Mouse (Mus musculus): ENCODE results near the gene Gm10770.
"Not testable (repeated sequence)": the region's sequence is repeated elsewhere in the genome, so short reads cannot be mapped to it uniquely, and the experiment has no call there.

Gene Gm10770

DNA sequence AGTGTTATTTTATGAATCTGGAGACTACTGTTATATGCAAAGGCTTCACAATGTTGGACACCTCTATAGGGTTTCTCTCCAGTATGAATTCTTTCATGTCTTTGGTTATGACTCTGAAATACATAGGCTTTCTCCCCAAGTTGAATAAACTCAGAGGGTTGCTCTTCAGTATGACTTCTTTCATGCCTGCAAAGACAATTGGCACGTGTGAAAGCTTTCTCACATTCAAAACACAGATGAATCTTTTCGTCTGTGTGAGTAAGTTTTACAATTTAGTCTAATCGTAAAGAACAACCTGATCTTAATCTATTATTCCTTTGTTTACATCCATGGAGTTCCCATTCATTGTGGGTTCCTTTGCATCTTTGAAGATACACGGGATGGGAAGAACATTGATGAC, at the start of gene Gm10770:
Gene Gm10770, minus strand, starts transcription at position 101 of the 400 bp plus-strand sequence.
- not testable (repeated sequence) for DNase-seq (ENCODE audit: low read depth, low spot score)

DNA sequence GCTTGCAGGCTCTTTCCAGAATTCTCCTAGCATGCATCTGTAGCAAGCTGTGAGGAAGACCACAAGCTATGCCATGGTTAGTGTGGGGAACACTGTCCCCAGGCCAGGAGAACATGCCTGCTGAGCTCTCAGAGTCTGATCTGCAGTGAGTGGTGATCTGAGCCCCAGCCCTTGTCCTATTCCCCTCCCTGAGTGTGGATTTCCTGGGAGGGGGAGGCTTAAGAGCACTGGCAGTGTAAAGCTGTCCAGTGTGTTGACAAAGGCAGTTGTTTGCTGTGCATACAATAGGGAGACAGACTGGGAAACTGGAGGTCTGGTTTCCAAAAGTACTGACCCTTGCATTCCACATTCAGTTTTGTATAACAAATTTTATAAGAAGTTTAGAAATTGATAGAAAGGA, 43.8 kb upstream of the Gm10770 start:
- not testable (repeated sequence) for DNase-seq (ENCODE audit: low read depth, low spot score)

DNA sequence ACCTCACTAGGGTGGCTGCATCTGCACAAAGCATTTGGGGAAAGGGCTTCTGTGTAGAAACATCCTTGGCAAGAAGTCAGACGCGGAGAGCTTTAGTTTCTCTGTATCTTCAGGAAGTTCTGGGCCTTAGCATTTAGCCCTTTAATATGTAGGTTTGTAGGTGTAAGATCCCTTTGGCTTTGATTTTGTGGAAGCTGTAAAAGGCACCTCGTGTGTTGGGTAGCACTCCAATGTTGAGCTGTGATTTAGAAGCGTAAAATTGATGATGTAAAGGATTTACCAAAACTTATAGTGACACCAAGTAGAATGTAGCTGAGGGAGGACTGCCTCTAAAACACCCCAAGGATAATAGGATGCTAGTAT, 38.9 kb upstream of the Gm10770 start:
- not testable (repeated sequence) for DNase-seq (ENCODE audit: low read depth, low spot score)

DNA sequence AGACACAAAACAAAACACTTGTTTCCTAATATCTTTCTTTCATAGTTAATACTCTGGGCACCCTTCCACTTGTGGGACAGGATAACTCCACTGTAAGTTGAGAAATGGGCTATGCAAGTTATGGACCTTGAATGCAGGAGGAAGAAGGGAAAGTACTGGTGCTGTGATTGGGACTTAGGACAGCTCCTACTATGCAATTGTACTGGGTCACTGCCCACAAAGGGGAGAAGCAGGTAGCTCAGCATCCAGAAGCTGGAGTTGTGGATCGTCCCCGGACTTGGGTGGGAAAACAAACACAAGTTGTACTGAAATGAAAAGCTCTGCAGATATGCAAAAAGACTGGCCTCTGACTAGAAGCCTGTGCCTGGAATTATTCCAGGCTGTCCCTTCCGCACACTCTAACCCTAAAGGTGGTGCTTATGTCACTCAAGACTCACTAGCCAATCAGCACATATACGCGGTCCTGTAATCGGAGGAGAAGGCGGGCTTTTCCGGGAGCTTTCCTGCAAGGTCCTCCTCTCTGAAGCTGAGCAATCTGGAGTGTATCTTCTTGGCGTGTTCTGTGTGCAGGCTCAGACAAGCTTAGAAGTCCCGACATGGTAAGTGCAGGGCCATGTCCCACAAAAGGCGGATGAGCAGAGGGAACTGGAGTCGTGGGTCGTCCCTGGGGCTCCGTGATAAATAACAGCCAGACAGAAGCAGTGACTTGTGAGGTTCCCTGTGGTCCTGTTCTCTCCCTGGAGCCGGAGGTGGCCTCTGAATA, 38.3 kb upstream of the Gm10770 start, which contains the start of gene Zfp937:
Gene Zfp937, plus strand, starts transcription at position 474 of the 763 bp plus-strand sequence.
- peak; percentile 44 for DNase-seq (ENCODE audit: low read depth, low spot score)

DNA sequence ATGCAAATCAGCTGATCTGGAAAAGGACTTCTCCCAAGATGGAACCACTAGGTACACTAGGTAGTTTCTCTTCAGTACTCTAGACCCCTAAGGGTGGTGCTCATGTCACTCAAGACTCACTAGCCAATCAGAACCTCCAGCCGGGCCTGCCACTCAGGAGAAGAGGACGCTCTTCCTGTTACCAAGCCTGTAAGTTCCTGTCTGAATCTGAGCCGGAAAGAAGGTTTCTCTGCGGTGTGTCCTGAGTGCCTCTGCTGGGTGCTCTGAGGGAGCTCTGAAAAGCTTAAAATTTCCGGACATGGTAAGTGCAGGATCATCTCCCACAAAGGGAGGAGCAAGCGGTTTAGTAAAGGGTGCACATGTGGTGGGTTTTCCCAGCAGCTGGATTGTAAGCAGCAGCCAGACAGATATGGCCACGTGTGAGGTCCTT, 2.1 kb upstream of the Gm10770 start, which contains the start of gene Gm14139:
Gene Gm14139, plus strand, starts transcription at position 186 of the 430 bp plus-strand sequence.
- DNase-seq (ENCODE audit: low read depth, low spot score), result peak; percentile 95

DNA sequence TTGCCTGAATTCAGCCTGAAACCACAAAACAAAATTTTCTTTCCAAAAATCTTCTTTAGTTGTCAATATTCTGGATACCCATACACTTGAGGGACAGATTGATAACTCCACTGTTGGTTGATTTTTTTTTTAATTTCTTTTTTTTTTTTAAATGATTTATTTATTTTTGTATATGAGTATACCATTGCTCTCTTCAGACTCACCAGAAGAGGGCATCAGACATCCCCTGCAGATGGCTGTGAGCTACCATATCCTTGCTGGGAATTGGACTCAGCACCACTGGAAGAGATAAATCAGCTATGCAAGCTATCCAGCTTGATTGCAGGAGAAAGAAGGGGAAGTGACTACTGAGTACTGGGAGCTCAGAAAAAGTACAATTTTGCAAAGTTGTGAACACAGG, 1.6 kb upstream of the Gm10770 start:
- DNase-seq (ENCODE audit: low read depth, low spot score), result peak; percentile 67

DNA sequence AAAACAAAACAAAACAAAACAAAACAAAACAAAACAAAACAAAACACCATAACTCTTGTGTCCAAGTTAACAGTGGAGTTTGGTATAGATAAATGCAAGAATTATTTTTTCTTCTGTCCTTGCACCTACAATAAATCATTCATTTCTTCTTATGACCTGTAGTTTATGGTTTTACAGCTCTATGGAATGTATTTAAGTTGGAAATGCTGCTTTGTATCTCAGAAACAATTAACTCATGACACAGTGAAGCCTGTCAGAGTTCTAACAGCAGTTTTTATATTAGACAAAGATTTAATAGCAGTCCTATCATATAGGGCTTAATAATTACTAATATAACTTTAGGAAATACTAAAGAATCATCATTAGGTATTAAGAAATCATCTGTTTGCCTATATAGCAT, 5.6 kb downstream of the Gm10770 start:
- no peak for DNase-seq (ENCODE audit: low read depth, low spot score)

DNA sequence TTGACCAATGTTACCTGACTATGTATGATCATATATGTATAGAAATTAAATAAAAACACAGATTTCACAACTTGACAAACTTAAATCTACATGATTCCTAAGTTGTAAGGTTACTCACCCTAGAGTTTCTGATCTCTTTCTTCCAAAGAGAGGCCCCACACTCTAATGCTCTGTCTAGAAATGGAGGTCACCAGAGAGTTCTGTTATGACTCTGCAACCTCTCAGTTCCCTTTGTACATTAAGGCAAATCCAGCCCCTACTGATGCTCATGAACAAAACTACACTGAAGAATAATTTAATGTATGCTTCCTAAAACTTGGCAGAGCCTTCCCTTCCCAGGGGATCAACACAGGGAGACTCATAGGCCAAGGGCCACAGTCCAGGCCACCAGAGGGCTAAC, 12.8 kb downstream of the Gm10770 start:
- no peak for DNase-seq (ENCODE audit: low read depth, low spot score)

DNA sequence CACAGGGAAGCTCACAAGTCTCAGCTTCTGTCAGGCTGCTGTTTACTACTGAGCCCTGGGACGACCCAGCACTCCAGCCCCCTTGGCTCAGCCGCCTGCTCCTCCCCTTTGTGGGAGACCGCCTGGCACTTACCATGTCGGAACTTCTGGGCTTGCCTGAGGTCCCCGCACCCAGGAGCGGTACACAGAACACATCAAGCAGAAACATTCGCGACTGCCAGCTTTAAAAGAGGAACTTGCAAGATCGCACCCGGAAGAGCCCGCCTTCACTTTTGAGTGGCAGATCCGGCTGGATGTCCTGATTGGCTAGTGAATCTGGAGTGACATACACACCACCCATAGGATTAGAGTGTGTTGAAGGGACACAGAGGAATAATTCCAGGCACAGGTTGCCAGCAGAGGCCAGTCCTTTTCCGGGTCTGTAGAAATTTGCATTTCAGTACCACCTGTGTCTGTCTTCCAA, 43.0 kb downstream of the Gm10770 start, which contains the start of gene Zfp120:
Gene Zfp120, minus strand, starts transcription at position 274 of the 463 bp plus-strand sequence.
- peak; percentile 94 for DNase-seq (ENCODE audit: low read depth, low spot score)

DNA sequence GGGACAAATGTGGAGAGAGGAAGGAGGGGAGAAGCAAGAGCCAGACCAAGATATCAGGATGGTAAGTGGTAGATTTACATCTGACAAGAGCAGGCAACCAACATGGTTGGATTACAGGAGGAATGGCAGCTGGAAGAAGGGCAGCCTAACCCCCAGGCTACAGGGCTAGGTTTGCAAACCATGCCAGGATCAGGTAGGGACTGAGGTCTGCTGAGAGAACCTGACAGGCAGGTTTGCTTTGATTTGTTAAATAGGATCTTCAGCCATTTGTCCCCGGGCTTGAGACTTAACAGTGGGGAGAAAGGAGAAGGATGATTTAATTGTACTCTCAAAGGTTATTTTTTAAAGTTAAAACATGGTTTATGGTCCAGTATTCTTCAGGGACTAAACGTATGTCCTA, 46.7 kb downstream of the Gm10770 start:
- DNase-seq (ENCODE audit: low read depth, low spot score), result no peak

DNA sequence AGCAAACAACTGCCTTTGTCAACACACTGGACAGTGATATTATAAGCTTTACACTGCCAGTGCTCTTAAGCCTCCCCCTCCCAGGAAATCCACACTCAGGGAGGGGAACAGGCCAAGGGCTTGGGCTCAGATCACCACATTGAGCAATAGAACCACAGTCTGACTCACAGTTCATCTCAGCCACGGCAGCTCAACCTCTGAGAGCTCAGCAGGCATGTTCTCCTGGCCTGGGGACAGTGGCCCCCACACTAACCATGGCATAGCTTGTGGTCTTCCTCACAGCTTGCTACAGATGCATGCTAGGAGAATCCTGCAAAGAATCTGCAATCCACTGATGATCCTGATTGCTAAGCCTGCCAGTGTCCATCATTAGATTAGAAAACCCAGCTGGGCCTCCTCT, 47.5 kb downstream of the Gm10770 start:
- not testable (repeated sequence) for DNase-seq (ENCODE audit: low read depth, low spot score)
